ENCODE assay signal across 24 mouse cellular contexts in the genomic region with DNA sequence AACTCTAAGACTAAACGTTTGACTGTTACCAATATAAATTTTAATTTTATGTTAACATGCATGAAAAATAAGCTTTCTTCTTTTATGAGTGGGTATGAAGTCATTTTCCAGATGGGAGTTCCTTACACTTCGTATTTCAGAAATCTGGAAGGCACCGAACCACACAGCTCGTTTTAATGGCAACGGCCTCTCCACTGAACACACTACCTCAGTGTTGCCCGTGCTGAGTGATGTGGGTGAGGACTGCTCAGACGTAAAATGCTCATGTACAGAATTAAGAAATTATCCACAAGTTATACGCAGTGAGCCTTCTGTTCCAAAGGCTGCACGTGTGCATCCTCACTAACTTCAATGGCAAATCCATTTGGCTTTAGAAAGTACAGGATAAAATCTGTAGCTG.
A peak's percentile ranks its signal among the peaks of the same experiment; 100 is the strongest.
DNase-seq lines count a peak whose midpoint lies in the region; ATAC-seq and TF ChIP-seq lines count a peak whose summit lies in the region.
"Had no signal": no experiment of that assay in that cellular context is flagged by ENCODE, and none has a peak within 500 bp of the region (broad histone marks: within the 10 kb centered on the region; RNA-seq: fewer than 3 reads in every experiment).

No protein-coding gene starts in this region.

- peak; percentile 55 for DNase-seq in heart, adult 11 months
- DNase-seq in heart, embryonic 10.5 days (ENCODE audit: low spot score), result no peak
- no peak for DNase-seq in layer of hippocampus, adult 2 months (ENCODE audit: low spot score in 2 of 2)
- DNase-seq in layer of hippocampus, adult 9-10 months (ENCODE audit: low spot score), result no peak
- peak; percentile 34 to 44 for DNase-seq in right cerebral cortex, postnatal 10 days (ENCODE audit: low spot score in 2 of 2)
- no peak for DNase-seq in right cerebral cortex, postnatal 14 days
- no peak for DNase-seq in limb, embryonic 14.5 days (ENCODE audit: low spot score)
- DNase-seq in adrenal gland, postnatal 10 days, result no peak
- DNase-seq: adrenal gland, adult 2 months; adrenal gland, postnatal 14 days; adrenal gland, postnatal 36 days; cerebellum, adult 11 months; cerebellum, adult 18-20 months; cerebellum, adult 8-10 months; cerebellum, adult 9-11 months; cerebellum, postnatal 14 days; cerebellum, postnatal 36 days; embryo, embryonic 11 days had no signal

- H3K4me3 ChIP-seq in heart, embryonic 10.5 days, result no peak overlapping the region
- H3K4me3 ChIP-seq in layer of hippocampus, adult 2 months, result no peak overlapping the region
- H3K4me3 ChIP-seq in limb, embryonic 14.5 days (replicated peaks; ENCODE audit: low read length), result no peak overlapping the region
- H3K4me3 ChIP-seq: embryonic facial prominence, embryonic 13.5 days; embryonic facial prominence, embryonic 15.5 days; erythroblast, embryonic 14.5 days; forebrain, embryonic 10.5 days; forebrain, embryonic 12.5 days; forebrain, embryonic 15.5 days had no signal

- peak; percentile 37; the same call in 1 of the 2 replicates for ATAC-seq in limb, embryonic 14.5 days (ENCODE audit: low FRiP score, low read depth)
- ATAC-seq: forebrain, embryonic 15.5 days had no signal

- no peaks in the 10 kb centered on the region for H3K27me3 ChIP-seq in heart, embryonic 10.5 days (ENCODE audit: insufficient read depth, poor library complexity, severe bottlenecking)
- H3K27me3 ChIP-seq in limb, embryonic 14.5 days (ENCODE audit: control insufficient read depth, insufficient read depth, low read length), result no peaks in the 10 kb centered on the region
- H3K27me3 ChIP-seq: embryonic facial prominence, embryonic 13.5 days; embryonic facial prominence, embryonic 15.5 days; forebrain, embryonic 12.5 days; forebrain, embryonic 15.5 days had no signal

- H3K36me3 ChIP-seq in heart, embryonic 10.5 days, result no peaks in the 10 kb centered on the region
- H3K36me3 ChIP-seq in limb, embryonic 14.5 days (ENCODE audit: control insufficient read depth, insufficient read depth, low read length), result no peaks in the 10 kb centered on the region
- H3K36me3 ChIP-seq: embryonic facial prominence, embryonic 15.5 days had no signal

- no peak for TF ChIP-seq POLR2A in limb, embryonic 14.5 days (IDR thresholded peaks at IDR 0.05; ENCODE audit: borderline replicate concordance, extremely low read depth, insufficient read depth, insufficient read length)

- no peak overlapping the region for H3K9ac ChIP-seq in limb, embryonic 14.5 days (ENCODE audit: low read depth, low read length, severe bottlenecking)
- H3K9ac ChIP-seq: embryonic facial prominence, embryonic 13.5 days; embryonic facial prominence, embryonic 15.5 days; forebrain, embryonic 12.5 days; forebrain, embryonic 15.5 days had no signal

- WGBS in heart, embryonic 10.5 days, result 95% methylated on average over 9 of the region's 9 CpGs
- WGBS in limb, embryonic 14.5 days, result 57% methylated on average over 9 of the region's 9 CpGs

- H3K4me2 ChIP-seq in limb, embryonic 14.5 days (replicated peaks; ENCODE audit: low read depth, low read length, severe bottlenecking), result no peak overlapping the region
- H3K4me2 ChIP-seq: embryonic facial prominence, embryonic 13.5 days; embryonic facial prominence, embryonic 15.5 days; forebrain, embryonic 12.5 days; forebrain, embryonic 15.5 days had no signal

- H3K27ac ChIP-seq in heart, embryonic 10.5 days, result no peak overlapping the region
- peak overlapping the region; percentile 2; the same call in 1 of the 2 replicates for H3K27ac ChIP-seq in layer of hippocampus, adult 2 months
- no peak overlapping the region for H3K27ac ChIP-seq in limb, embryonic 14.5 days (replicated peaks; ENCODE audit: low read depth, low read length)
- H3K27ac ChIP-seq: embryonic facial prominence, embryonic 13.5 days; embryonic facial prominence, embryonic 15.5 days; forebrain, embryonic 10.5 days; forebrain, embryonic 12.5 days; forebrain, embryonic 15.5 days had no signal

- no peaks in the 10 kb centered on the region for H3K9me3 ChIP-seq in heart, embryonic 10.5 days
- H3K9me3 ChIP-seq in limb, embryonic 14.5 days (ENCODE audit: control insufficient read depth, low read length), result no peaks in the 10 kb centered on the region
- H3K9me3 ChIP-seq: embryonic facial prominence, embryonic 13.5 days; embryonic facial prominence, embryonic 15.5 days; forebrain, embryonic 10.5 days; forebrain, embryonic 12.5 days; forebrain, embryonic 15.5 days had no signal

- H3K4me1 ChIP-seq in heart, embryonic 10.5 days, result peaks cover 19% of the 10 kb centered on the region
- H3K4me1 ChIP-seq in limb, embryonic 14.5 days (ENCODE audit: control insufficient read depth, insufficient read depth, low read length), result peaks cover 18% of the 10 kb centered on the region
- H3K4me1 ChIP-seq: forebrain, embryonic 15.5 days had no signal

- TF ChIP-seq CTCF in layer of hippocampus, adult 2 months (conservative IDR thresholded peaks at IDR 0.05), result no peak

Comparison
In these comparisons a context has a peak if more than half of its experiments do, and no peak if none do; other contexts are left out.
1. DNase-seq: peak in heart, adult 11 months (single experiment) and right cerebral cortex, postnatal 10 days (2 of 2); none in heart, embryonic 10.5 days (single experiment), layer of hippocampus, adult 2 months (0 of 2), layer of hippocampus, adult 9-10 months (single experiment), right cerebral cortex, postnatal 14 days (single experiment), limb, embryonic 14.5 days (single experiment) and adrenal gland, postnatal 10 days (single experiment).